Mouse (Mus musculus) forebrain, postnatal 0 days (tissue): ENCODE measurements around the gene Atp5e. TPM values are rescaled to one million over a fixed set of nuclear protein-coding genes. Genes with fewer than 3 reads are reported as not detected.

Experiments used
- ATAC-seq: fragments of 200-750 bp; cut with Nextera tagmentation; 2 replicates; pipeline ENCODE4 v1.8.0; 2017; ENCODE audit warnings: mild to moderate bottlenecking, moderate library complexity
- DNase-seq: peaks from one replicate; pipeline ENCODE4 v3.0.0-alpha.2; 2015
- H3K27ac ChIP-seq: fragments of 300-500 bp; sonication (generic); 2 replicates; pipeline ENCODE4 v1.5.1; 2014; ENCODE audit warnings: low read depth, mild to moderate bottlenecking, antibody characterized with exemption, low read length, moderate library complexity, mixed read lengths
- H3K27me3 ChIP-seq: fragments of 300-500 bp; sonication (generic); 2 replicates; pipeline ENCODE4 v1.6.1; 2014; ENCODE audit warnings: mild to moderate bottlenecking, low read length, mixed read lengths; ENCODE audit not compliant: insufficient read depth
- H3K36me3 ChIP-seq: fragments of 300-500 bp; sonication (generic); 2 replicates; pipeline ENCODE4 v1.6.1; 2014; ENCODE audit warnings: mild to moderate bottlenecking, moderate library complexity; ENCODE audit not compliant: insufficient read depth
- H3K4me1 ChIP-seq: fragments of 300-500 bp; sonication (generic); 2 replicates; pipeline ENCODE4 v1.6.1; 2014; ENCODE audit warnings: antibody characterized with exemption; ENCODE audit not compliant: insufficient read depth
- H3K4me2 ChIP-seq: fragments of 300-500 bp; sonication (generic); 2 replicates; pipeline ENCODE4 v1.6.1; 2014; ENCODE audit warnings: low read depth, mild to moderate bottlenecking, moderate library complexity
- H3K4me3 ChIP-seq: fragments of 300-500 bp; sonication (generic); 2 replicates; pipeline ENCODE4 v1.5.1; 2014; ENCODE audit warnings: low read depth, low read length, mixed read lengths
- H3K9ac ChIP-seq: fragments of 300-500 bp; sonication (generic); 2 replicates; pipeline ENCODE4 v1.6.1; 2014; ENCODE audit warnings: mild to moderate bottlenecking
- H3K9me3 ChIP-seq: fragments of 300-500 bp; sonication (generic); 2 replicates; pipeline ENCODE4 v1.6.1; 2016; ENCODE audit warnings: low read length
- CTCF ChIP-seq: sonication (generic); IDR thresholded peaks from 2 replicates; pipeline ENCODE4 v1.5.1; 2016; ENCODE audit warnings: antibody characterized with exemption, control low read depth, low read depth
- WGBS: fragments of 180-500 bp; shearing (Covaris S2); extraction: QIAGEN DNeasy Blood & Tissue Kit; methylation state at CpG from one replicate; pipeline ENCODE4 v1.1.7; 2014; 5-methylcytosine and 5-hydroxymethylcytosine counted together
- polyA plus RNA-seq: library from polyadenylated mRNA; unstranded; fragments of >200 nt; fragmentation: Nextera tagmentation; extraction: Ambion mirVana; gene quantifications from 2 replicates; pipeline ENCODE4 v1.2.1, GENCODE M21; 2015
- total RNA-seq: library from RNA; depleted of rRNA; stranded (reverse); fragments of >200 nt; gene quantifications from 2 replicates; pipeline ENCODE4 v1.2.3, GENCODE M21; 2014; rRNA removed

The Atp5e gene
- total RNA-seq = 587 and 783 TPM in 2 replicates
- polyA plus RNA-seq = 714 and 873 TPM in 2 replicates

DNA sequence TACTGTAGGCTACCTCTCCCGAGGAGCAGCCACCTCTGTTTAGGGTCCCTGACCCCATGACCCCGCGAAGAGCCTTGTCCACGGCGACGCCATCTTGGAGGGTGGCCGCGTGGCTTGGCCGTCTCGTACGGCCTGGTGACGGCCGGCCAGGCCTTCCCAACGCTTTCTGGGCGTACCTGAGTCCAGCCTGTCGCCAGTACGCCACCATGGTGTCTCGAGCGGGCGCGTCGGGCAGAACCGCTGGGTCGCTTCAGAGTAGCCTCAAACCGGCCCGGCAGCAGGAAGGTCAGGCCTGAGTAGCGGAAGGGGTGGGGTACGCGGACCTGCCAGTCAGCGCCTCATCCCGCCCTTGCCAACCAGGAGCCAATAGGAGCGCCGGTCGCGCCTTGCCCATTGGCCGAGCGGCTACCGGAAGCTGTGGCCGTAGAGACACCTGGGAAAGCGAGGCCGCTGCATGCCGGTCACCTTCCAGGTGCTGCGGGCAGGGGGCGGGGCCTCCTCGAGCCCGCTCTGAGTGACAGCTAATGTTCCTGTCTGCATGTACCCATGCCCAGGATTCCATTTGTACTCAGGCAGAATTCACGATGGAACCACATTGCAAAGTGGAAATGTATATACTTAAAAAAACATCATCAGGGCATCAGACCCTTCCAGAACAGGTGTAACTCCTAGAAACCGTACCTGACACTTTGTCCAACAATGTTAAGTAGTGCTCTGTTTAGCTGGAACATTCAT lies at the start of gene Atp5e:
Atp5e (minus strand) TSS at position 317 of the 735 bp plus-strand sequence.
- Histone ChIP-seq H3K4me2 (peak within 1 kb of the TSS; percentile 69), H3K27ac (peak within 1 kb of the TSS; percentile 64), H3K9me3 (no peaks in the 10 kb centered on the region), H3K4me3 (peak within 1 kb of the TSS; percentile 75), H3K36me3 (peaks cover 43% of the 10 kb centered on the region), H3K9ac (peak within 1 kb of the TSS; percentile 85), H3K27me3 (no peaks in the 10 kb centered on the region), H3K4me1 (peaks cover 7% of the 10 kb centered on the region; the same call in 1 of the 2 replicates)
- no peak; the same call in 1 of the 2 replicates for TF ChIP-seq CTCF
- peak; percentile 100 for ATAC-seq
- WGBS = 2% methylated on average over 48 of the region's 48 CpGs
- peak; percentile 93 for DNase-seq

DNA sequence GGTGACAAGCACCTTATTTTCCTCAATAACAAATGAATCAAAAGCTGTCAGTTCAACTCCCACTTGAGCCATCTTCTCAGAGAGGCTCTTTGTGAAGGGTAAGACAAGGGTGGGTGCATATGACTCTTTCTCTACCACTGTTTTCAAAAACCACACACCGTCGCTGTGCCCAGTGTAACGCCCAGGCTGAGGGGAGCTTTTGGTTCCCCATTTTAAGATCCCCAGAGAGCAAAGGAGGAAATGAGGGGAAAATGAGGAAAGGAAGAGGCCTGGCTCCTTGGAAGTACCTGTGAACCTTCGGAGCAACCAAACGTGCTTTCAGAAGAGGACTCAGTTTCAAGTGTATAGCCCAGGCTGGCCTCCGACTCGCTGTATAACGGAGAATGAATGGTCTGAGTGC lies 45.9 kb upstream of the Atp5e start:
- Histone ChIP-seq H3K4me3 (no peak overlapping the region), H3K27ac (no peak overlapping the region), H3K4me2 (no peak overlapping the region), H3K9me3 (no peaks in the 10 kb centered on the region), H3K27me3 (no peaks in the 10 kb centered on the region), H3K36me3 (no peaks in the 10 kb centered on the region), H3K9ac (no peak overlapping the region), H3K4me1 (no peaks in the 10 kb centered on the region)
- TF ChIP-seq CTCF = no peak
- DNase-seq (no peak), ATAC-seq (no peak)
- WGBS = 92% methylated on average over 8 of the region's 8 CpGs

DNA sequence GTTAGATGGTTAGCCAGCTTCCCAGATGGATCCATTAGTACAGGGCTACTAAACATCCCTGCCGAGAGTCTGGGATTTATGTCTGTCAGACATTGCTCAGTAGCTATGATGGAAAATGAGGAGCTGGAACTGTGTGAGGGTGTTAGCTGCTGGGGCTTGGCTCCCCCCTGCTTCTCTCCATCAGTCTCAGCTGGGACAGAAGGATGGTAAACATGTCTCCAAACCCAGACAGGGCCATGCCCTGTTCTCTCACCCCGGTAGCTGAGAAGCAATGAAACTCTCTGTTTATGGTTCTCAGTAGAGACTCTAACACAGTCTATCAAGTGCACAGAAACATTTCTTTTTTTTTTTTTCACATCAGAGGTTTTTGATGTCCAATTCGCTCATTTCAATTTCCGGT lies 44.1 kb upstream of the Atp5e start:
- ATAC-seq (no peak), DNase-seq (no peak)
- Histone ChIP-seq H3K9ac (no peak overlapping the region), H3K4me1 (no peaks in the 10 kb centered on the region), H3K36me3 (no peaks in the 10 kb centered on the region), H3K4me2 (no peak overlapping the region), H3K27me3 (no peaks in the 10 kb centered on the region), H3K4me3 (no peak overlapping the region), H3K9me3 (no peaks in the 10 kb centered on the region), H3K27ac (no peak overlapping the region)
- WGBS = 90% methylated on average over 4 of the region's 4 CpGs
- TF ChIP-seq CTCF = no peak

DNA sequence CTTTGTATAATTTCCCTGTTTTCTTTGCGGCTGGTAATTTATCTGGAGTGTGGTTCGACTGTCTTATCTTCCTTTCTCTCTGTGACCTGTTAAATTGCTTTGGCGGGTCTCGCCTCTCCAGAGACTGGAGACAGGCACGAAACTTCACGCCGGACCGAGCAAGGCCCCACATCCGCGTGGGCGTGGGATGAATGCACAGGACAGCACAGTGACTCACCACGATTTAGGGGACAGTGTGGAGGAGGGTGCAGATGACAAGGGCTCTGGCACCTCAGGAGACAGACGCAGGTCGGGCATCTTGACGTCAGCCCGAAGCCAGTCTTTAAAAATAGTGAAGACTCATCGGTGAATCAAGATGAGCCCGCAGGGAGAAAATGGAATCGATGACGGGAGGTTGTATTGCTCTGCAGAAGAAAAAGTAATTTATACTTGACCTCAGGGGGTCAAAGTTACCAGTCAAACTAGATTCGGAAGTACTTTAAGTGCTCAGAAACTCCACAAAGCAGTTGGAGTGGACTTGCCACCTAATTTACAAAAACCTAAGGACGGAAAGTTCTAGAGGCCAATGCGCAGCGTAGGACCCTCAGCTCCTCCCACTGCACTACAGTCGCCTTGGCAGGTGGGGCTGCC lies 39.0 kb upstream of the Atp5e start:
- Histone ChIP-seq H3K4me2 (no peak overlapping the region), H3K4me3 (no peak overlapping the region), H3K27ac (no peak overlapping the region), H3K9me3 (no peaks in the 10 kb centered on the region), H3K4me1 (no peaks in the 10 kb centered on the region), H3K9ac (no peak overlapping the region), H3K36me3 (no peaks in the 10 kb centered on the region), H3K27me3 (no peaks in the 10 kb centered on the region)
- ATAC-seq (no peak), DNase-seq (no peak)
- no peak for TF ChIP-seq CTCF
- whole genome bisulfite sequencing = 83% methylated on average over 25 of the region's 25 CpGs

DNA sequence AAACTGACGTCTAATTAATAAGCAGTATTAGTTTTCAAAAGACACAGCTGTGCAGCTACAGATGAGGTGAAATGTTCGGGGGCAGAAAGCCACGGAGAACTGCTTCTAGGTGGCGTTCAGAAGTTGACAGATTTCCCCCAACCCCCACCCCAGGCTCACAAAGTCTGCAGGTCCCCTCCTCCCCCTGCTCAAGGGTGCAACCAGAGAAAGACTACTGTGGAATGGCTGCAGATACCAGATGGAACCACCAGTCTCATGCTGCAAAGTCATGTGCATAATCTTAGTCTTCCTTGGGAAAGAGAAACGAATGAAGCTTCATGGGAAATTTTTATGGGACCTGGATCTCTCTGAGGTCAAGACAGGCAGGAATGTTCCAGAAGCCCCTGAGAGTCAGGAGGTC lies 38.4 kb upstream of the Atp5e start:
- H3K27ac ChIP-seq = no peak overlapping the region
- peak; percentile 50; the same call in 1 of the 2 replicates for ATAC-seq
- no peak for TF ChIP-seq CTCF
- no peak for DNase-seq
- H3K36me3 ChIP-seq = no peaks in the 10 kb centered on the region
- H3K9ac ChIP-seq = no peak overlapping the region
- H3K4me3 ChIP-seq = no peak overlapping the region
- H3K4me1 ChIP-seq = no peaks in the 10 kb centered on the region
- WGBS = 35% methylated on average over 5 of the region's 5 CpGs
- H3K4me2 ChIP-seq = no peak overlapping the region
- H3K9me3 ChIP-seq = no peaks in the 10 kb centered on the region
- no peaks in the 10 kb centered on the region for H3K27me3 ChIP-seq

DNA sequence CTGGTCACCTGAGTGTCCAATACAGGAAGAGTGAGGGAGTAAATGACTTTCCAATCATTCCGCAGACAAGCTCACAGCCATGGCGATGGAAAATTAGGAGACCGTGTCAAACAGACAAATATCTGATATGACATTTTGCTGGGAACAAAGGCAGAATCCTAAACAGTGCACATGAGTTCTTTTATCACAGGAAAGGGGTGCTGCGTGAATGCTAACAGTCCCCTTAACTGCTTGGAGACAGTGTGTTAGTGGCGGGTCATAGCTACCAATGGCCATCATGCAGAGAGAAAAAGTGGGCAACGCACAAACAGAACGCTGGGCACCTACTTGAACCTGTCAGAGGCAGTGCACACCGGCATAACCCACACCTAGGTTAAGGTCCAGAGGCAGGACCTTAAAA lies 37.6 kb upstream of the Atp5e start:
- no peak for ATAC-seq
- H3K9me3 ChIP-seq = no peaks in the 10 kb centered on the region
- no peak overlapping the region for H3K9ac ChIP-seq
- no peak overlapping the region for H3K27ac ChIP-seq
- H3K4me2 ChIP-seq = no peak overlapping the region
- H3K4me3 ChIP-seq = no peak overlapping the region
- no peaks in the 10 kb centered on the region for H3K36me3 ChIP-seq
- no peaks in the 10 kb centered on the region for H3K4me1 ChIP-seq
- DNase-seq = no peak
- no peak for TF ChIP-seq CTCF
- no peaks in the 10 kb centered on the region for H3K27me3 ChIP-seq
- 81% methylated on average over 8 of the region's 8 CpGs for WGBS

DNA sequence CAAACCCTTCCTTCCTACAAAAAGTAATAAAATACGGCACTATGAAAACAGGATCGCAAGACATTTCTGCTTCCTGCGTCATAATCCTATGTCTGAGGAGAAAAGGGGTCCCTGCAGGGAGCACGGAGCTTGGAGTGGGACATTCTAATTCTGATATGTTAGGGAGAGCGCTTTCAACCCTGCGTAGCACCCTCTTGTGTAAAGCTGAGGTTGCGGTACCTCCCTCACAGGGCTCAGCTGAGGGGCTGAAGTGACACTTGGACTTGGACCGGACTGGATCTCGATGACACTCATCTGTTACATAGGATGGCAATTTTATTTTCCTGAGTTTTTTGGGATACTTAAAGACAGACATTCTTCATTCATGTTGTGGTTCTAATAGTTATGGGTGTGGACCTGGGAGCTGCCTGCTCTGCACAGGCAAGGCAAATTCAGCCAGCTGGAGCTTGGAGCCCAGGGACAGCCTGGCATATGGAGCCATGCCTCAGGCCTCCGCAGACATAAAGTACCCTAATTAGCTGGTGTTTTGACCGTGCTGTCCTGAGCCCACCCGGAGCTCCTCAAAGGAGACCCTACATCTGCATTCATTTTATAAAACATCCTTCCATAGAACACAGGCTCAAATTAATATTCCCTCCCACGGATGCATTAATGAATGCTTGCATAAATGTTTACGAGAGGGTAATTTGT lies 37.1 kb upstream of the Atp5e start:
- no peak overlapping the region for H3K9ac ChIP-seq
- H3K27ac ChIP-seq = no peak overlapping the region
- no peak for TF ChIP-seq CTCF
- 71% methylated on average over 14 of the region's 14 CpGs for WGBS
- H3K4me3 ChIP-seq = no peak overlapping the region
- H3K36me3 ChIP-seq = no peaks in the 10 kb centered on the region
- no peaks in the 10 kb centered on the region for H3K27me3 ChIP-seq
- no peak overlapping the region for H3K4me2 ChIP-seq
- no peaks in the 10 kb centered on the region for H3K9me3 ChIP-seq
- H3K4me1 ChIP-seq = no peaks in the 10 kb centered on the region
- DNase-seq (no peak), ATAC-seq (no peak)
